Mouse (Mus musculus): ENCODE results near the gene 5031439G07Rik. TPM values are rescaled to one million over a fixed set of nuclear protein-coding genes. Genes with fewer than 3 reads are reported as not detected.
"Not testable (repeated sequence)": the region's sequence is repeated elsewhere in the genome, so short reads cannot be mapped to it uniquely, and the experiment has no call there.

The 5031439G07Rik gene
- 24.2 and 24.8 TPM in 2 replicates for polyA plus RNA-seq (2015; fragmentation: Nextera tagmentation; extraction: Ambion mirVana)

DNA sequence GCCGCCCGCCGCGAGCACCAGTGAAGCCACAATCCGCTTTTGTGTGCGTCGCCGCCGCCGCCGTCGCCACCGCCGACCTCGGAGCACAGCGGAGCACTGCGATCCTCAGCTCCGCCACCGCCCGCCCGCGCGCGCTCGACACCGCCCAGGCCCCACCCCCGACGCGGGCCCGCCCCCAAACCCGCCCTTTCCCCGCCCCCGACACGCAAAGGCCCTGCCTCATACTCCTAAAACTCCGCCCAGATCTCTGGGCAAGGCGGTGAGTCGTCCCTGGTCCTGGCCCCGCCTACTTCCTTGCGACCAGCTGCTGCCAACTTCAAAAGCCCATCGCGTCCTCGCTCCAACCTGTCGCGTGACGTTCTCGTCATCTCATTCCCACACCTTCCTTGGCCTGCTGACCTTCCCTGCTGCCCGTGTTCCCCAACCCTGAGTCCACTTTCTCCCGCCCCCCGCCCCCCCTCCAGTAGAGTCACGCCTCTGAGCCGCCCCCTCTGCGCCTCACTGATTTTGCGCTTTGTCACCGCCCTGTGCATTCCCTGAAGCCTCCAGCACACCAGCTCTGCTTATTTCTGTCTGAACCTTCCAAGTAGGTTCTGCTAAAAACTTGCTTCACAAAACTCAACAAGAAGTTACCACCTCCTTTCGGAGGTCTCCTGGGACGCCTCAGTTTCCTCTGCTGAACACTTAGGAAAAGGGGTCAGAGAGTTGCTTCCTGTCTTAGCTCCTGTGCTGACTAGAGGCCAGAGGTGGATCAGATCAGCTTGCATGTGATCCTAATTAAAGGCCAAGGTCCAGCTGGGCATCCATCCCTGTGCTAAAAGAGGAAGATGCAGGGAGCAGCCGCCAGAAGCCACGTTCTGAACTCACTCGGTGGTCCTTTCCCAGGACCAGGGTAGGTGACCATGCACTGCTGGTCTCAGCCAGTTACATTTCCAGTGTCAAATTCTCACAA lies at the start of gene 5031439G07Rik:
5031439G07Rik (minus strand) TSS at position 678 of the 952 bp plus-strand sequence.
- Histone ChIP-seq H3K4me2 (ENCODE audit: low read length) (peak within 1 kb of the TSS; percentile 80), H3K27ac (ENCODE audit: low read length) (peak within 1 kb of the TSS; percentile 51), H3K9me3 (ENCODE audit: control insufficient read depth, low read length) (no peaks in the 10 kb centered on the region), H3K4me1 (replicated peaks; ENCODE audit: control insufficient read depth, insufficient read depth, low read length) (peaks cover 49% of the 10 kb centered on the region), H3K9ac (replicated peaks; ENCODE audit: low read depth, low read length) (peak within 1 kb of the TSS; percentile 76), H3K27me3 (replicated peaks; ENCODE audit: control insufficient read depth, insufficient read depth, low read length) (no peaks in the 10 kb centered on the region), H3K36me3 (ENCODE audit: control insufficient read depth, insufficient read depth) (no peaks in the 10 kb centered on the region), H3K4me3 (replicated peaks; ENCODE audit: low read length) (peak within 1 kb of the TSS; percentile 90)
- WGBS = 2% methylated on average over 56 of the region's 59 CpGs
- peak; percentile 90 for ATAC-seq

- WGBS = 9% methylated on average over 8 of the region's 8 CpGs
- peak; percentile 3; the same call in 1 of the 2 replicates for ATAC-seq
- peak overlapping the region; percentile 84 for H3K9ac ChIP-seq (replicated peaks; ENCODE audit: low read depth, low read length)
- H3K36me3 ChIP-seq (ENCODE audit: control insufficient read depth, insufficient read depth) = no peaks in the 10 kb centered on the region
- no peaks in the 10 kb centered on the region for H3K9me3 ChIP-seq (ENCODE audit: control insufficient read depth, low read length)
- H3K27ac ChIP-seq (ENCODE audit: low read length) = no peak overlapping the region
- peak overlapping the region; percentile 87 for H3K4me2 ChIP-seq (ENCODE audit: low read length)
- H3K27me3 ChIP-seq (replicated peaks; ENCODE audit: control insufficient read depth, insufficient read depth, low read length) = peaks cover 3% of the 10 kb centered on the region; the same call in 1 of the 2 replicates
- H3K4me1 ChIP-seq (replicated peaks; ENCODE audit: control insufficient read depth, insufficient read depth, low read length) = peaks cover 39% of the 10 kb centered on the region
- peak overlapping the region; percentile 67 for H3K4me3 ChIP-seq (replicated peaks; ENCODE audit: low read length)
Observed at GRCm38 (mm10) chr15:85037343-85037690, 49.0 kb upstream of the 5031439G07Rik start.

DNA sequence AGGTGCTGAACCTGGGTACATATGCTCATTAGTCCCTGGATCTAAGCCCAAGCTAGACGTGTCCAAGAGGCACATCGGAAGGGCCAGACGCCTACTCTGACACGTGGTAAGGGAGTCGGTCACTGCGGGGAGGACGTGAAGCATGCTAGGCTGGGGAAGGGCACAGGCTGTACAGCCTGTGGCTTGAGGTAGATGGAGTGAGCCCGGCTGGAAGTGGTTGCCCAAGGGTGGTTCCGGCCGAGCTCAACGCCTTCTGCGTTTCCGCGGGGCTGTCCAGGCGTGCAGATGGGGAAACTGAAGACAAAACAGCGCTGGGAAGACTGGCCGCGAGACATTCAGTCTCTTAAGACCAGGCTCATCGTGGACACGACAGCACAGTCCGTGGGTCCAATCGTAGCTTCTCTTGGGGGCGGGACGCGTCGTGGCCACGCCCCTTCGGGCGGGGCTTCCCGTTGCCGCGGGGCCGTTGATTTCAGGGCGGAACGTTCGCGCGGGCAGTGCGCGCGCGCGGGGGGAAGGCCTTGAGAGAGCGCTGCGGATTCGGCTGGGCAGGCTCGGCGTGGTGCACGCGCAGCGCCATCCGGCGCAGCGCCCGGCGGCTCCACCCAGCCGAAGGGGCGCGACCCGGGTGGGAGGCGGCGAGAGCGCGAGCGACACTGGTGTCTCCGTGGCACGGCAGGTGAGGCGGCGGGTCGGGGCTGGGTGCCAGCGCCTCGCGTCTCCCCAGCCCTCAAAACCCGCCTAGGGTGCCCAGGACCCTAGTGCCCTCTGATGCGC lies 48.4 kb upstream of the 5031439G07Rik start:
- H3K4me3 ChIP-seq (replicated peaks; ENCODE audit: low read length) = peak overlapping the region; percentile 67
- ATAC-seq = peak; percentile 95
- under 1% methylated on average over 75 of the region's 75 CpGs for WGBS
- peak overlapping the region; percentile 20; the same call in 1 of the 2 replicates for H3K27ac ChIP-seq (ENCODE audit: low read length)
- peaks cover 3% of the 10 kb centered on the region; the same call in 1 of the 2 replicates for H3K27me3 ChIP-seq (replicated peaks; ENCODE audit: control insufficient read depth, insufficient read depth, low read length)
- no peaks in the 10 kb centered on the region for H3K36me3 ChIP-seq (ENCODE audit: control insufficient read depth, insufficient read depth)
- no peaks in the 10 kb centered on the region for H3K9me3 ChIP-seq (ENCODE audit: control insufficient read depth, low read length)
- peaks cover 34% of the 10 kb centered on the region for H3K4me1 ChIP-seq (replicated peaks; ENCODE audit: control insufficient read depth, insufficient read depth, low read length)
- H3K9ac ChIP-seq (replicated peaks; ENCODE audit: low read depth, low read length) = peak overlapping the region; percentile 84
- H3K4me2 ChIP-seq (ENCODE audit: low read length) = peak overlapping the region; percentile 87

- ATAC-seq; H3K4me3 ChIP-seq (replicated peaks; ENCODE audit: low read length): not testable (repeated sequence)
- WGBS = 56% methylated on average over 7 of the region's 7 CpGs
Observed at GRCm38 (mm10) chr15:85033916-85034315, 45.6 kb upstream of the 5031439G07Rik start.

DNA sequence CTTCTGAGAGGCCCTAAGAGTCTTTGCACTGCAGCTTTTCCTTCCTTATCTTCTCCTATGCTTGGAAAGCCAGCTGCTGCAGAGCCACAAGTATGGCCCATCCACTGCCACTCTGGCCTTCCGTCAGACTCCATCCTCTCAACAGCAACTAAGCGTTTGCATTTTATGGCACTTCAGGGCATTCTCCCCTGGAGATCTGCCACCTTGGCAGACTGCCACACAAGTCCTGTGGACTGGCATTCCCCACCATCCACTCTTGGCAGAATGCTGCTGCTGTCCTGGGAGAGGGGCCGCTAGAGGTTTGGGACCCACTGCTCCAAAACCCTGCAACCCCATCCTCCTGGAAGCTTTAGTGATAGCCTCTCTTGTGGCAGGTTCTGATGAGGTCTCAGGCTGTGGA lies 43.5 kb upstream of the 5031439G07Rik start:
- H3K27me3 ChIP-seq (replicated peaks; ENCODE audit: control insufficient read depth, insufficient read depth, low read length) = peaks cover 3% of the 10 kb centered on the region; the same call in 1 of the 2 replicates
- H3K4me1 ChIP-seq (replicated peaks; ENCODE audit: control insufficient read depth, insufficient read depth, low read length) = peaks cover 7% of the 10 kb centered on the region
- 39% methylated on average over 3 of the region's 3 CpGs for WGBS
- no peaks in the 10 kb centered on the region for H3K9me3 ChIP-seq (ENCODE audit: control insufficient read depth, low read length)
- ATAC-seq = no peak
- H3K36me3 ChIP-seq (ENCODE audit: control insufficient read depth, insufficient read depth) = no peaks in the 10 kb centered on the region
- no peak overlapping the region for H3K4me2 ChIP-seq (ENCODE audit: low read length)
- no peak overlapping the region for H3K4me3 ChIP-seq (replicated peaks; ENCODE audit: low read length)
- H3K27ac ChIP-seq (ENCODE audit: low read length) = no peak overlapping the region
- H3K9ac ChIP-seq (replicated peaks; ENCODE audit: low read depth, low read length) = no peak overlapping the region

More at GRCm38 (mm10) chr15:85033916-85034315, 45.6 kb upstream of the 5031439G07Rik start:
- not testable (repeated sequence) for H3K27me3 ChIP-seq (replicated peaks; ENCODE audit: control insufficient read depth, insufficient read depth, low read length); H3K9ac ChIP-seq (replicated peaks; ENCODE audit: low read depth, low read length); H3K9me3 ChIP-seq (ENCODE audit: control insufficient read depth, low read length); H3K4me2 ChIP-seq (ENCODE audit: low read length); H3K36me3 ChIP-seq (ENCODE audit: control insufficient read depth, insufficient read depth); H3K27ac ChIP-seq (ENCODE audit: low read length)
- H3K4me1 ChIP-seq (replicated peaks; ENCODE audit: control insufficient read depth, insufficient read depth, low read length) = peaks cover 20% of the 10 kb centered on the region

DNA sequence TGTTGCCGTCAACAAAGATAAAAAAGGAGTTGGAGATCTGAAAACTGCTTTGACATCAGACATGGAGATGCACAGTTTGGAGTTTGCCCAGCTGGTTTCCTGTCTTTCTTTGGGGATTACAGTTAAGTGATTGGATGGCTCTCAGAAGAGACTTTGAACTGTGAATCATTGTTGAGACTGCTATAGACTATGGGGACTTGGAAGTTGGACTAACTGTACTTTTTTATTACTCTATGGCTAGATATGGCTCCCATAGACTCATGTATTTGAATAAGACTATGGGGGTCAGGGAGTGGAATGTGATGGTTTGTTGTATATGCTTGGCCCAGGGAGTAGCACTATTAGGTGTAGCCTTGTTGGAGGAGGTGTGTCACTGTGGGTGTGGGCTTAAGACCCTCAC lies 42.3 kb upstream of the 5031439G07Rik start:
- ATAC-seq; H3K4me2 ChIP-seq (ENCODE audit: low read length); H3K9ac ChIP-seq (replicated peaks; ENCODE audit: low read depth, low read length); H3K4me3 ChIP-seq (replicated peaks; ENCODE audit: low read length); H3K9me3 ChIP-seq (ENCODE audit: control insufficient read depth, low read length); H3K4me1 ChIP-seq (replicated peaks; ENCODE audit: control insufficient read depth, insufficient read depth, low read length); H3K27ac ChIP-seq (ENCODE audit: low read length); H3K36me3 ChIP-seq (ENCODE audit: control insufficient read depth, insufficient read depth); H3K27me3 ChIP-seq (replicated peaks; ENCODE audit: control insufficient read depth, insufficient read depth, low read length): not testable (repeated sequence)
- 91% methylated on average over 1 of the region's 1 CpGs for WGBS

DNA sequence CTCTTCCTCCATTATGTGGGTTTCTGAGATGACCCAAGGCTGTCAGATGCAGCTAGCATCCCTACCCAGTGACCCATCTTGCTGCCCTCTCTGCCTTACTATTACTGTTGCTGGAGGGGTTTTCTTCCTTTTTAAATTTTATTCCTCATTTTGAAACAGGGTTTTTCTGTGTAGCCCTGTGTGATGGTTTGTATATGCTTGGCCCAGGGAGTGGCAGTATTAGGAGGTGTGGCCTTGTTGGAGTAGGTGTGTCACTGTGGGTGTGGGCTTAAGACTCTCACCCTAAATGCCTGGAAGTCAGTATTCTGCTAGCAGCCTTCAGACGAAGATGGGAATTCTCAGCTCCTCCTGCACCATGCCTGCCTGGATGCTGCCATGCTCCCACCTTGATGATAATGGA lies 40.3 kb upstream of the 5031439G07Rik start, which contains the start of gene Fam118a:
Fam118a (plus strand) TSS at position 301 of the 400 bp plus-strand sequence.
- H3K27ac ChIP-seq (ENCODE audit: low read length); H3K4me2 ChIP-seq (ENCODE audit: low read length); H3K27me3 ChIP-seq (replicated peaks; ENCODE audit: control insufficient read depth, insufficient read depth, low read length); H3K9ac ChIP-seq (replicated peaks; ENCODE audit: low read depth, low read length); ATAC-seq; H3K9me3 ChIP-seq (ENCODE audit: control insufficient read depth, low read length); H3K4me1 ChIP-seq (replicated peaks; ENCODE audit: control insufficient read depth, insufficient read depth, low read length); H3K4me3 ChIP-seq (replicated peaks; ENCODE audit: low read length); H3K36me3 ChIP-seq (ENCODE audit: control insufficient read depth, insufficient read depth): not testable (repeated sequence)
- 44% methylated on average over 1 of the region's 1 CpGs for whole genome bisulfite sequencing

- Histone ChIP-seq H3K4me1 (replicated peaks; ENCODE audit: control insufficient read depth, insufficient read depth, low read length) (no peaks in the 10 kb centered on the region), H3K36me3 (ENCODE audit: control insufficient read depth, insufficient read depth) (no peaks in the 10 kb centered on the region), H3K9me3 (ENCODE audit: control insufficient read depth, low read length) (no peaks in the 10 kb centered on the region), H3K27ac (ENCODE audit: low read length) (no peak overlapping the region), H3K27me3 (replicated peaks; ENCODE audit: control insufficient read depth, insufficient read depth, low read length) (no peaks in the 10 kb centered on the region), H3K9ac (replicated peaks; ENCODE audit: low read depth, low read length) (no peak overlapping the region), H3K4me2 (ENCODE audit: low read length) (no peak overlapping the region), H3K4me3 (replicated peaks; ENCODE audit: low read length) (no peak overlapping the region)
- no peak for ATAC-seq
- 36% methylated on average over 4 of the region's 4 CpGs for WGBS
Observed at GRCm38 (mm10) chr15:85027740-85028139, 39.4 kb upstream of the 5031439G07Rik start.

DNA sequence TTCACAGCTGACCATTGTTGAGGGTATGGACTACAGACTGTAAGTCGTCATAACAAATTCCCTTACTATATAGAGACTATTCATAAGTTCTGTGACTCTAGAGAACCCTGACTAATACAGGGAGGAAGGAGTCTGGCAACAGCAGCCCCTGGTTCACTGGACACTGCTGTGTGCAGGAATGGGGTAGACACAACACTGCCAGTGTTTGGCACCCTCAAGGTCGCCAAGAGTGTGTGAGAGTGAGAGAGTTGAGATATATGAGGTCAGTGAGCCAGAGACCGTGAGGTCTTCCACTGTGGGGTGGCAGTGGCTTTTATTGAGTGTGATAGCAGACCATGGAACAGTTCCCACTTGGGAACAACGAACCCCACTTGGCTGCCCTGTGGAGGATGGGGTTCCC lies 37.8 kb upstream of the 5031439G07Rik start:
- Histone ChIP-seq H3K9ac (replicated peaks; ENCODE audit: low read depth, low read length) (no peak overlapping the region), H3K36me3 (ENCODE audit: control insufficient read depth, insufficient read depth) (no peaks in the 10 kb centered on the region), H3K27ac (ENCODE audit: low read length) (no peak overlapping the region), H3K4me3 (replicated peaks; ENCODE audit: low read length) (no peak overlapping the region), H3K9me3 (ENCODE audit: control insufficient read depth, low read length) (no peaks in the 10 kb centered on the region), H3K4me2 (ENCODE audit: low read length) (no peak overlapping the region), H3K27me3 (replicated peaks; ENCODE audit: control insufficient read depth, insufficient read depth, low read length) (no peaks in the 10 kb centered on the region), H3K4me1 (replicated peaks; ENCODE audit: control insufficient read depth, insufficient read depth, low read length) (no peaks in the 10 kb centered on the region)
- WGBS = 79% methylated on average over 4 of the region's 4 CpGs
- no peak for ATAC-seq
